Mouse (Mus musculus): ENCODE measurements around the gene Fndc9. TPM values are rescaled to one million over a fixed set of nuclear protein-coding genes. Genes with fewer than 3 reads are reported as not detected.

Gene Fndc9
- total and polyA plus RNA-seq, 3 experiments, result 0.11 TPM; not detected in 2

- Histone ChIP-seq H3K4me3 (ENCODE audit: low read depth, low read length) (no peak overlapping the region), H3K36me3 (replicated peaks) (no peaks in the 10 kb centered on the region), H3K27me3 (ENCODE audit: insufficient read depth, low read length) (peaks cover 6% of the 10 kb centered on the region; the same call in 1 of the 2 replicates), H3K4me1 (ENCODE audit: insufficient read depth, low read depth, low read length) (no peaks in the 10 kb centered on the region), H3K9me3 (replicated peaks) (no peaks in the 10 kb centered on the region)
- TF ChIP-seq CTCF (IDR thresholded peaks at IDR 0.05; ENCODE audit: low read depth, low read length) (peak; percentile 90), GATA1 (IDR thresholded peaks at IDR 0.05; ENCODE audit: borderline replicate concordance, low read length) (no peak), TAL1 (conservative IDR thresholded peaks at IDR 0.05; ENCODE audit: low read depth, low read length) (no peak), POLR2AphosphoS5 (IDR thresholded peaks at IDR 0.05; ENCODE audit: insufficient replicate concordance, low read depth, low read length) (no peak), GATA2 (IDR thresholded peaks at IDR 0.05; ENCODE audit: borderline replicate concordance, low read depth, low read length) (no peak)
- ATAC-seq (ENCODE audit: extremely low read depth, insufficient number of reproducible peaks, low FRiP score, poor library complexity, severe bottlenecking) (no peak), DNase-seq (ENCODE audit: low spot score) (peak; percentile 35)
Observed at GRCm38 (mm10) chr11:46215354-46215753, 20.0 kb upstream of the Fndc9 start.

DNA sequence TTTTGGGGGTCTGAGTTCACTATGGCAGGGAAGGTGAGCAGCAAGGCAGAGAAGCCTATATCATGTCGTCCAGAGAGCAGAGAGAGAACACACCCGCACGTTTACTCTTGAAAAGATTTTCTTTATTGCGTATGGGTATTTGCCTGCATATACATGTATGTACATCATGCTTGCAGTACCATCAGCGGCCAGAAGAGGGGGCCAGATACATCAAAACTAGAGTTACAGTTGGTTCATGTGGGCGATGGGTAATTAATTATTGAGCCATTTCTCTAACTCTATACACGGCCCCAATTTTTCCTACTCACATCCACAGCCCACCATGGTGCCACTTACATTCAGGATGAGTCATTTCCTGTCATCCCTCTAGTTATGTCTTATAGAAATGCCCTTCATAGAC is 18.7 kb upstream of the Fndc9 start:
- Histone ChIP-seq H3K4me1 (ENCODE audit: insufficient read depth, low read depth, low read length) (no peaks in the 10 kb centered on the region), H3K36me3 (replicated peaks) (no peaks in the 10 kb centered on the region), H3K4me3 (ENCODE audit: low read depth, low read length) (no peak overlapping the region), H3K9me3 (replicated peaks) (no peaks in the 10 kb centered on the region), H3K27me3 (ENCODE audit: insufficient read depth, low read length) (peaks cover 6% of the 10 kb centered on the region; the same call in 1 of the 2 replicates)
- ATAC-seq (ENCODE audit: extremely low read depth, insufficient number of reproducible peaks, low FRiP score, poor library complexity, severe bottlenecking) (no peak), DNase-seq (ENCODE audit: low spot score) (no peak)
- TF ChIP-seq CTCF (IDR thresholded peaks at IDR 0.05; ENCODE audit: low read depth, low read length) (peak; percentile 59), TAL1 (conservative IDR thresholded peaks at IDR 0.05; ENCODE audit: low read depth, low read length) (no peak)

- TF ChIP-seq POLR2AphosphoS5 (IDR thresholded peaks at IDR 0.05; ENCODE audit: insufficient replicate concordance, low read depth, low read length), result no peak
- no peak for TF ChIP-seq GATA1 (IDR thresholded peaks at IDR 0.05; ENCODE audit: borderline replicate concordance, low read length)
- TF ChIP-seq GATA2 (IDR thresholded peaks at IDR 0.05; ENCODE audit: borderline replicate concordance, low read depth, low read length), result no peak
- no peak for TF ChIP-seq TAL1 (conservative IDR thresholded peaks at IDR 0.05; ENCODE audit: low read depth, low read length)
- TF ChIP-seq CTCF (IDR thresholded peaks at IDR 0.05; ENCODE audit: low read depth, low read length), result no peak
- Histone ChIP-seq H3K36me3 (replicated peaks) (no peaks in the 10 kb centered on the region), H3K4me1 (ENCODE audit: insufficient read depth, low read depth, low read length) (no peaks in the 10 kb centered on the region), H3K9me3 (replicated peaks) (no peaks in the 10 kb centered on the region), H3K27me3 (ENCODE audit: insufficient read depth, low read length) (peaks cover 7% of the 10 kb centered on the region), H3K4me3 (ENCODE audit: low read depth, low read length) (no peak overlapping the region)
- ATAC-seq (ENCODE audit: extremely low read depth, insufficient number of reproducible peaks, low FRiP score, poor library complexity, severe bottlenecking), result no peak
- no peak for DNase-seq (ENCODE audit: low spot score)
Observed at GRCm38 (mm10) chr11:46217686-46218085, 17.6 kb upstream of the Fndc9 start.

GRCm38 (mm10) chr11:46218584-46218983 is 16.7 kb upstream of the Fndc9 start:
- H3K4me3 ChIP-seq (ENCODE audit: low read depth, low read length), result no peak overlapping the region
- ATAC-seq (ENCODE audit: extremely low read depth, insufficient number of reproducible peaks, low FRiP score, poor library complexity, severe bottlenecking) (no peak), DNase-seq (ENCODE audit: low spot score) (no peak)
- H3K36me3 ChIP-seq (replicated peaks), result no peaks in the 10 kb centered on the region
- H3K4me1 ChIP-seq (ENCODE audit: insufficient read depth, low read depth, low read length), result no peaks in the 10 kb centered on the region
- H3K9me3 ChIP-seq (replicated peaks), result no peaks in the 10 kb centered on the region
- no peak for TF ChIP-seq GATA1 (IDR thresholded peaks at IDR 0.05; ENCODE audit: borderline replicate concordance, low read length)
- TF ChIP-seq GATA2 (IDR thresholded peaks at IDR 0.05; ENCODE audit: borderline replicate concordance, low read depth, low read length), result no peak
- no peak for TF ChIP-seq CTCF (IDR thresholded peaks at IDR 0.05; ENCODE audit: low read depth, low read length)
- TF ChIP-seq POLR2AphosphoS5 (IDR thresholded peaks at IDR 0.05; ENCODE audit: insufficient replicate concordance, low read depth, low read length), result no peak
- no peak for TF ChIP-seq TAL1 (conservative IDR thresholded peaks at IDR 0.05; ENCODE audit: low read depth, low read length)
- peaks cover 2% of the 10 kb centered on the region; the same call in 1 of the 2 replicates for H3K27me3 ChIP-seq (ENCODE audit: insufficient read depth, low read length)

DNA sequence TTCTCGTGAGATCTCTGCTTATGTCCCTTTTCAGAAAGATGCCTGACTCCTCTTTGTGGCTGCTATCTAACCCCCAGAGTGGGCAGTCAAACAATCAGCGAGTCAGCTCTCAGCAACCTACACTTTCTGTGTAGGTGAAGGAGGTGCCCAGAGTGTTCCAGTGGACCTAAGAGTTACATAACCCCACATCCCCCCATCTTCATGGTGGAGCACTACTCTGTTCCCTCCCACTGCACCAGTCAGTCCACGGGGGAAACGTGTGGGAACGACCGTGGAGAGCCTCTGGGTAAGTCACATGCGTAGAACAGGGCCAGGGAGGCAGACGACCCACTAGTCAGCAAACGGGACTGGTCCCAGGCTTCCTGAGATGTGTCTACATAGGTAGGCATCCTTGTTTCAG is 16.0 kb upstream of the Fndc9 start:
- no peaks in the 10 kb centered on the region for H3K4me1 ChIP-seq (ENCODE audit: insufficient read depth, low read depth, low read length)
- ATAC-seq (ENCODE audit: extremely low read depth, insufficient number of reproducible peaks, low FRiP score, poor library complexity, severe bottlenecking), result no peak
- H3K36me3 ChIP-seq (replicated peaks), result no peaks in the 10 kb centered on the region
- H3K27me3 ChIP-seq (ENCODE audit: insufficient read depth, low read length), result peaks cover 2% of the 10 kb centered on the region; the same call in 1 of the 2 replicates
- no peak for DNase-seq (ENCODE audit: low spot score)
- no peaks in the 10 kb centered on the region for H3K9me3 ChIP-seq (replicated peaks)
- no peak overlapping the region for H3K4me3 ChIP-seq (ENCODE audit: low read depth, low read length)
- TF ChIP-seq GATA2 (IDR thresholded peaks at IDR 0.05; ENCODE audit: borderline replicate concordance, low read depth, low read length) (no peak), POLR2AphosphoS5 (IDR thresholded peaks at IDR 0.05; ENCODE audit: insufficient replicate concordance, low read depth, low read length) (no peak), TAL1 (conservative IDR thresholded peaks at IDR 0.05; ENCODE audit: low read depth, low read length) (no peak), GATA1 (IDR thresholded peaks at IDR 0.05; ENCODE audit: borderline replicate concordance, low read length) (no peak), CTCF (IDR thresholded peaks at IDR 0.05; ENCODE audit: low read depth, low read length) (no peak)

- ATAC-seq (ENCODE audit: extremely low read depth, insufficient number of reproducible peaks, low FRiP score, poor library complexity, severe bottlenecking), result no peak
- Histone ChIP-seq H3K4me1 (ENCODE audit: insufficient read depth, low read depth, low read length) (no peaks in the 10 kb centered on the region), H3K36me3 (replicated peaks) (no peaks in the 10 kb centered on the region), H3K4me3 (ENCODE audit: low read depth, low read length) (no peak overlapping the region), H3K9me3 (replicated peaks) (no peaks in the 10 kb centered on the region), H3K27me3 (ENCODE audit: insufficient read depth, low read length) (peaks cover 2% of the 10 kb centered on the region; the same call in 1 of the 2 replicates)
- TF ChIP-seq GATA2 (IDR thresholded peaks at IDR 0.05; ENCODE audit: borderline replicate concordance, low read depth, low read length), result no peak
- TF ChIP-seq CTCF (IDR thresholded peaks at IDR 0.05; ENCODE audit: low read depth, low read length), result no peak
- TF ChIP-seq POLR2AphosphoS5 (IDR thresholded peaks at IDR 0.05; ENCODE audit: insufficient replicate concordance, low read depth, low read length), result no peak
- TF ChIP-seq TAL1 (conservative IDR thresholded peaks at IDR 0.05; ENCODE audit: low read depth, low read length), result no peak
- no peak for TF ChIP-seq GATA1 (IDR thresholded peaks at IDR 0.05; ENCODE audit: borderline replicate concordance, low read length)
- no peak for DNase-seq (ENCODE audit: low spot score)
Observed at GRCm38 (mm10) chr11:46220211-46220610, 15.1 kb upstream of the Fndc9 start.

Data from G1E (cell line).